Mouse (Mus musculus) lung, adult 18-20 months (tissue): Measurements from ENCODE around the gene Ckap5.
A peak's percentile ranks its signal among the peaks of the same experiment; 100 is the strongest.

Experiments
- DNase-seq, 2 experiments: peaks; one replicate each; pipeline ENCODE4 v3.0.0; 2022; ENCODE audit warnings: mixed read lengths in 2 of 2

Ckap5 gene

DNA sequence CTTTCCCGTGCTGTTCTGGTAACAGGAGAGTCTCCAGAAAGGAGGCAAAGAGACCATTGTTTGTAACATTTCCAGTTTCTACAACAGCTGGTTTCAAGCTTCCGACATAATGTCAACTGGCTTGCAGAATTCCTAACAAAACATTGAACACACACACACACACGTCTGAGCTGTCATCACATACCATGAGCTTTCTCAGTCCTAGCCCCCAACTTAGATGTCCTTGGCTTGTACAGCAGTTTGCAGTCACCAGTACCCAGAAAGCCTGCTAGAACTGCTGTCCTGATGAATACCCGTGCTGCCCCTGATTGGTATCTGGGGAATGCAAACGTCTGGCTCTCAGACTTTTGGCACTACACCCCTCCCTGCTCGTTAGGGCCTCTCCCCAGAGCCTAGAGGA, 129.3 kb downstream of the Ckap5 start:
- no peak for DNase-seq

- peak; percentile 75 to 78 for DNase-seq
Measured at GRCm38 (mm10) chr2:91656774-91657173, 130.2 kb downstream of the Ckap5 start.

DNA sequence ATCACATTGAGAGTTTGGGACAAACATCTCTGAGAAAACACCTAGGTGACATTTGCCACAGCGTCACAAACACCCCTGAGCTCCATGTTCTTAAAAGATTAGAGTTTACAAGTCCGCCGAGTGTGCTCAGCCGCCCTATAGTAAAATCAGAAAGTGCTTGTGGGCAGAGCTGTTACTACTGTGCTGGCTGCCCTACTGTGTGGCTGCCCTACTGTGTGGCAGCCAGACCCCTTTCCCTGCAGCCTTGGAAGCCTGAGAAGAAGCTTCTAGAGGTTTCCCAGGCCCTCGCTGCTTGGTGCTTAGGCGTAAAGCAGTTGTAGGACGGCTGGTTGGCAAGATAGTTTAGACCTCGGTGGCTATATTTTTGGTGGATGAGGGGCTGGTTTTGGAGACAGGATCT, 133.1 kb downstream of the Ckap5 start:
- DNase-seq = no peak

DNA sequence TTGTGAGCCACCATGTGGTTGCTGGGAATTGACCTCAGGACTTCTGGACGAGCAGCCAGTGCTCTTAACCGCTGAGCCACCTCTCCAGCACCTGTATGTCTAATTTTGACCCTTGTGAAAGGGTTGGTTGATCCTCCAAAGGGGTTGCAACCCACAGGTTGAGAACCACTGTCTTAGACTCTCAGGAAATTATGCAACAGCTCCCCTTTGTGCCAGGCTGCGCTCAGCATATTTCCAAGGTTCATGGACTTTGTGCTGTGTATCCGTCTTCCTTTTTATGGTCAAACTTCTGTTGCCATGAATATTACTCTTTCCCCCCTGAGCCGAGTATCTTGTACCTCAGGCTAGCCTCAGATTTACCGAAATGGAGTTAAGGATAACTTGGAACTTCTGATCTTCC, 134.4 kb downstream of the Ckap5 start:
- DNase-seq = no peak

GRCm38 (mm10) chr2:91664780-91665179, 138.2 kb downstream of the Ckap5 start:
- DNase-seq = no peak

- DNase-seq = no peak
Measured at GRCm38 (mm10) chr2:91666386-91666910, 139.9 kb downstream of the Ckap5 start.

GRCm38 (mm10) chr2:91667747-91668146, 141.2 kb downstream of the Ckap5 start:
- DNase-seq = peak in 1 of 2 experiments; percentile 45

- no peak for DNase-seq
Measured at GRCm38 (mm10) chr2:91669326-91669725, 142.8 kb downstream of the Ckap5 start.

GRCm38 (mm10) chr2:91670038-91670437, 143.5 kb downstream of the Ckap5 start:
- DNase-seq = no peak
